Mouse (Mus musculus): ENCODE results near the gene Nacc2.

- no peak for TF ChIP-seq CTCF (IDR thresholded peaks at IDR 0.05; ENCODE audit: extremely low read depth, insufficient read length, insufficient replicate concordance, low read depth, low read length)
- no peak for TF ChIP-seq POLR2A (IDR thresholded peaks at IDR 0.05; ENCODE audit: low read depth, low read length)
Observed at GRCm38 (mm10) chr2:26119310-26119592, 3.8 kb downstream of the Nacc2 start.

All from small intestine, adult 2 months (tissue).